Mouse (Mus musculus): Measurements from ENCODE around the gene Lin28a.

Lin28a gene

GRCm38 (mm10) chr4:133980496-133980895 is 38.1 kb downstream of the Lin28a start:
- no peak for DNase-seq (ENCODE audit: extremely low read depth, low read depth, low spot score)

GRCm38 (mm10) chr4:133978021-133978711 is 40.5 kb downstream of the Lin28a start:
- DNase-seq (ENCODE audit: extremely low read depth, low read depth, low spot score) = no peak

- DNase-seq (ENCODE audit: extremely low read depth, low read depth, low spot score) = no peak
Measured at GRCm38 (mm10) chr4:133971741-133972140, 46.9 kb downstream of the Lin28a start.

- no peak for DNase-seq (ENCODE audit: extremely low read depth, low read depth, low spot score)
Measured at GRCm38 (mm10) chr4:133970876-133971275, 47.8 kb downstream of the Lin28a start.

GRCm38 (mm10) chr4:133970196-133970595 is 48.4 kb downstream of the Lin28a start:
- DNase-seq (ENCODE audit: extremely low read depth, low read depth, low spot score) = no peak

GRCm38 (mm10) chr4:133969114-133969770 is 49.4 kb downstream of the Lin28a start:
- no peak for DNase-seq (ENCODE audit: extremely low read depth, low read depth, low spot score)

GRCm38 (mm10) chr4:133968150-133968921 is 50.3 kb downstream of the Lin28a start, which contains the start of gene Hmgn2:
Hmgn2 (minus strand) TSS chr4:133968650.
- DNase-seq (ENCODE audit: extremely low read depth, low read depth, low spot score) = no peak

- DNase-seq (ENCODE audit: extremely low read depth, low read depth, low spot score) = no peak
Measured at GRCm38 (mm10) chr4:133967866-133968149, 50.8 kb downstream of the Lin28a start.

GRCm38 (mm10) chr4:133967138-133967865 is 51.3 kb downstream of the Lin28a start:
- DNase-seq (ENCODE audit: extremely low read depth, low read depth, low spot score) = no peak

- DNase-seq (ENCODE audit: extremely low read depth, low read depth, low spot score) = no peak
Measured at GRCm38 (mm10) chr4:133966271-133966940, 52.2 kb downstream of the Lin28a start.

- DNase-seq (ENCODE audit: extremely low read depth, low read depth, low spot score) = no peak
Measured at GRCm38 (mm10) chr4:133962566-133962965, 56.1 kb downstream of the Lin28a start.

- DNase-seq (ENCODE audit: extremely low read depth, low read depth, low spot score) = no peak
Measured at GRCm38 (mm10) chr4:133958884-133959283, 59.8 kb downstream of the Lin28a start.

- DNase-seq (ENCODE audit: extremely low read depth, low read depth, low spot score) = no peak
Measured at GRCm38 (mm10) chr4:133956358-133956757, 62.3 kb downstream of the Lin28a start.
